Mouse (Mus musculus) cerebellum, adult 2 months (tissue): ENCODE results near the gene Gm21992. TPM values are rescaled to one million over a fixed set of nuclear protein-coding genes. Genes with fewer than 3 reads are reported as not detected.
A peak's percentile ranks its signal among the peaks of the same experiment; 100 is the strongest.

Source experiments
- DNase-seq, 2 experiments: peaks; one replicate each; pipeline ENCODE4 v3.0.0; 2021
- H3K27ac ChIP-seq: fragments of 200-500 bp; 2 replicates; pipeline ENCODE4 v1.5.1; 2012; ENCODE audit warnings: low read length, control low read depth, inconsistent platforms; ENCODE audit not compliant: insufficient read depth
- H3K27me3 ChIP-seq: fragments of 200-500 bp; 2 replicates; pipeline ENCODE4 v1.6.1; 2012; ENCODE audit warnings: inconsistent platforms, mild to moderate bottlenecking, low read length, moderate library complexity; ENCODE audit not compliant: control insufficient read depth, insufficient read depth
- H3K4me1 ChIP-seq: fragments of 200-500 bp; 2 replicates; pipeline ENCODE4 v1.6.1; 2011; ENCODE audit warnings: low read length; ENCODE audit not compliant: control insufficient read depth, insufficient read depth
- H3K4me3 ChIP-seq: fragments of 200-500 bp; replicated peaks from 2 replicates; pipeline ENCODE3; 2011; ENCODE audit warnings: mild to moderate bottlenecking, low read depth, low read length, control low read depth; ENCODE audit not compliant: insufficient read depth
- CTCF ChIP-seq: fragments of 200-500 bp; IDR thresholded peaks from 2 replicates; pipeline ENCODE4 v1.5.1; 2011; ENCODE audit warnings: low read depth, mild to moderate bottlenecking, control low read depth, low read length, moderate library complexity, borderline replicate concordance; ENCODE audit not compliant: insufficient read depth
- POLR2A ChIP-seq: fragments of 200-500 bp; IDR thresholded peaks from 2 replicates; pipeline ENCODE4 v1.6.1; 2011; ENCODE audit warnings: low read length, control low read depth, borderline replicate concordance; ENCODE audit not compliant: insufficient read depth
- WGBS: fragments of 180-500 bp; shearing (Covaris S2); methylation state at CpG from one replicate; pipeline ENCODE4 v1.1.7; 2018; 5-methylcytosine and 5-hydroxymethylcytosine counted together
- polyA plus RNA-seq: library from polyadenylated mRNA; depleted of rRNA; stranded (reverse); fragments of >200 nt; gene quantifications from 2 replicates; pipeline ENCODE4 v1.2.3, GENCODE M21; 2012

Gm21992 gene
- polyA plus RNA-seq, 1 experiment = 17.9 TPM

DNA sequence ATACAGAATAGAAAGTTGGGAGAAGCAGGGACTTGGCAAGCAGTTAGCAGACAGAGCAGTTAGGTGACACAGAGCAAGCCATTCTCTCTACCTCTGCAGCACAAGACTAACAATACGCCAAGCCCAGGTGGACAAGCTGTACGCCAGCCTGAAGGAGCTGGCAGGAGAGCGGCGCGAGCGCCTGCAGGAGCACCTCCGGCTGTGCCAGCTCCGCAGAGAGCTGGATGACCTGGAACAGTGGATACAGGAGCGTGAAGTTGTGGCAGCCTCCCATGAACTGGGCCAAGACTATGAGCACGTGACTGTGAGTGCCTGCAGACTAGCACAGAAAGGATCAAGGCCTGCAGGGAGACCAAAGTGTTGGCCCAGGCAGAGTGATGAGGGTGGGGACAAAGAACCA lies 65.7 kb downstream of the Gm21992 start:
- TF ChIP-seq POLR2A (no peak), CTCF (no peak)
- WGBS = 5% methylated on average over 10 of the region's 10 CpGs
- H3K4me3 ChIP-seq = no peak overlapping the region

GRCm38 (mm10) chr19:4745057-4745456 lies 66.4 kb downstream of the Gm21992 start:
- 16% methylated on average over 9 of the region's 9 CpGs for WGBS
- DNase-seq = peak; percentile 56 to 58
- Histone ChIP-seq H3K4me3 (no peak overlapping the region), H3K4me1 (peaks cover 36% of the 10 kb centered on the region), H3K27me3 (no peaks in the 10 kb centered on the region), H3K27ac (peak overlapping the region; percentile 37)
- TF ChIP-seq POLR2A (no peak), CTCF (no peak)

More for the DNA sequence above, 65.7 kb downstream of the Gm21992 start:
- peaks cover 39% of the 10 kb centered on the region for H3K4me1 ChIP-seq
- H3K27me3 ChIP-seq = no peaks in the 10 kb centered on the region
- H3K27ac ChIP-seq = peak overlapping the region; percentile 37
- peak; percentile 74 to 79 for DNase-seq

- Histone ChIP-seq H3K27ac (no peak overlapping the region), H3K4me1 (peaks cover 28% of the 10 kb centered on the region), H3K4me3 (no peak overlapping the region), H3K27me3 (no peaks in the 10 kb centered on the region)
- no peak for TF ChIP-seq CTCF
- TF ChIP-seq POLR2A = no peak
- 84% methylated on average over 14 of the region's 14 CpGs for WGBS
- peak in 1 of 2 experiments; percentile 23 for DNase-seq
Measured at GRCm38 (mm10) chr19:4744026-4744425, 67.4 kb downstream of the Gm21992 start.

DNA sequence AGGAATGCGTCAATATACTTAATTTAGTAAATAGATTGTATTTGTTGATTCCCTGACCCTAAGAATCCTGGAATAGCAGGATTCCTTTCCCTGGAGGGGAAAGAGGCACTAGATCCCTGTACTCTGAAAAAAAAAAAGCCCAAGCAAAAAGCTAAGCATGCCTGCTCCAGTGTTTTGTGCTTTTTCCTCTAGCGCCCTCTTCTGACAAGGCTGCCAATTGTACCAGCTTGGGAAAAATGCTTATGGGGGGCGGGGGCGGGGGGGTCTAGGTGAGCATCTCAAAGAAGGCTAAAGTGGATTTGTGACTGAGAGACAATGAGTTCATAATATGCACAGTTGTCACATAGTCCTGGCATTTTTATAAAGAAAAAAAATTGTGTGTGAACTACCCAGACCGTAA lies 67.9 kb downstream of the Gm21992 start:
- Histone ChIP-seq H3K27ac (no peak overlapping the region), H3K4me1 (peaks cover 28% of the 10 kb centered on the region), H3K4me3 (no peak overlapping the region), H3K27me3 (no peaks in the 10 kb centered on the region)
- DNase-seq = peak; percentile 44 to 48
- WGBS = 44% methylated on average over 5 of the region's 5 CpGs
- TF ChIP-seq CTCF = peak; percentile 44; the same call in 1 of the 2 replicates
- no peak for TF ChIP-seq POLR2A

DNA sequence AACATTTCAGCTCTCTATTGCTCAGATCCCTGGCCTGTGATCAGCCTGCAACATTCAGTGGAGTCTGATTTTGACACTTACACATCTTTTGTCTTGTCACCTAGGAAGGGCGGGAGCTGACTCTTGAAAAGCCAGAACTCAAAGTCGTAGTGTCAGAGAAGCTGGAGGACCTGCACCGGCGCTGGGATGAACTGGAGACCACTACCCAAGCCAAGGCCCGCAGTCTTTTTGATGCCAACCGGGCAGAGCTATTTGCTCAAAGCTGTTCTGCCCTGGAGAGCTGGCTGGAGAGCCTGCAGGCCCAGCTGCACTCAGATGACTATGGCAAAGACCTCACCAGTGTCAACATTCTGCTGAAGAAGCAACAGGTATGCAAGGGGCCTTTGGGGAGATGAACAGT lies 69.2 kb downstream of the Gm21992 start:
- H3K27ac ChIP-seq = no peak overlapping the region
- no peak for TF ChIP-seq POLR2A
- no peak for TF ChIP-seq CTCF
- peaks cover 20% of the 10 kb centered on the region for H3K4me1 ChIP-seq
- no peaks in the 10 kb centered on the region for H3K27me3 ChIP-seq
- no peak overlapping the region for H3K4me3 ChIP-seq
- WGBS = 87% methylated on average over 6 of the region's 6 CpGs
- peak in 1 of 2 experiments; percentile 14 for DNase-seq

GRCm38 (mm10) chr19:4741482-4741881 lies 69.9 kb downstream of the Gm21992 start:
- Histone ChIP-seq H3K27me3 (no peaks in the 10 kb centered on the region), H3K4me1 (peaks cover 13% of the 10 kb centered on the region), H3K27ac (no peak overlapping the region), H3K4me3 (no peak overlapping the region)
- no peak for DNase-seq
- 81% methylated on average over 10 of the region's 10 CpGs for WGBS
- no peak for TF ChIP-seq CTCF
- TF ChIP-seq POLR2A = no peak

DNA sequence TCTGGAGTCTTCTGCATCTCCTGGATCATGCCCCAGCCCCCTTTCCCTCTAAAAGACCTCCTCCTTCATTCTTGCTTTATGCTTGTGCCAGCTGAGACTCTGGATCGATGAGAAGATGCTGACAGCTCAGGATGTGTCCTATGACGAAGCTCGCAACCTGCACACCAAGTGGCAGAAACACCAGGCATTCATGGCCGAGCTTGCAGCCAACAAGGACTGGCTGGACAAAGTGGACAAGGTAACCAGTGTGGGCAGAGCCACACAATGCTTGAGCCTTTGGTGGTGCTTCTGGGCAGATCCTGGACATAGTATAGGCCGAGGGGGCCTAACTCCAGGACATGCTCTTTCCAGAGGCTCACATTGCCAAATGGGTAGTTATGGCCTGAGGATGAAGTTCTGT lies 71.7 kb downstream of the Gm21992 start:
- Histone ChIP-seq H3K4me3 (no peak overlapping the region), H3K27ac (no peak overlapping the region), H3K4me1 (no peaks in the 10 kb centered on the region; the same call in 1 of the 2 replicates), H3K27me3 (no peaks in the 10 kb centered on the region)
- TF ChIP-seq CTCF (no peak), POLR2A (no peak)
- 89% methylated on average over 5 of the region's 5 CpGs for WGBS
- DNase-seq = no peak

DNA sequence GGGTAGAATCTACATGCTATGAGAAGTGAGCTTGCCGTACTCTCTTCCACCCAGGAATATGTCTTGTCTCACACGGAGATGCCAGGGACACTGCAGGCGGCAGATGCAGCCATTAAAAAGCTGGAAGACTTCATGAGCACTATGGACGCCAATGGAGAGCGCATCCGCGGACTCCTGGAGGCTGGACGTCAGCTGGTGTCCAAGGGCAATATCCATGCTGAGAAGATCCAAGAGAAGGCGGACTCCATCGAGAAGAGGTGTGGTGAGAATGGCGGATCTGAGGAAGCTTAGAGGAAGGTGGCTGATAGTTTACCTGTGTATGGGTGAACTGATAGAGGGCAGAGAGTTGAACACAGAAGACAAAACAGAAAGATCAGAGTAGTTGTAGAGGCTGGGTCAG lies 72.4 kb downstream of the Gm21992 start:
- no peaks in the 10 kb centered on the region for H3K27me3 ChIP-seq

DNA sequence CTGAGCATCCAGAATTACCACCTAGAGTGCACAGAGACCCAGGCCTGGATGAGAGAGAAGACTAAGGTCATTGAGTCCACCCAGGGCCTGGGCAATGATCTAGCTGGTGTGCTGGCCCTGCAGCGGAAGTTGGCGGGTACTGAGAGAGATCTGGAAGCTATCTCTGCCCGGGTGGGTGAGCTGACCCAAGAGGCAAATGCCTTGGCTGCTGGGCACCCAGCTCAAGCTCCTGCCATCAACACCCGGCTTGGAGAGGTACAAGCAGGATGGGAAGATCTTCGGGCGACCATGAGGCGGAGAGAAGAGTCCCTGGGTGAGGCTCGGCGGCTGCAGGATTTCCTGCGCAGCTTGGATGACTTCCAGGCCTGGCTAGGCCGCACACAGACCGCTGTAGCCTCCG lies 73.5 kb downstream of the Gm21992 start:
- Histone ChIP-seq H3K27ac (no peak overlapping the region; the same call in 1 of the 2 replicates), H3K4me3 (no peak overlapping the region), H3K4me1 (peaks cover 6% of the 10 kb centered on the region; the same call in 1 of the 2 replicates), H3K27me3 (no peaks in the 10 kb centered on the region)
- no peak for TF ChIP-seq CTCF
- TF ChIP-seq POLR2A = no peak
- no peak for DNase-seq
- 56% methylated on average over 13 of the region's 13 CpGs for WGBS

More for the DNA sequence above, 72.4 kb downstream of the Gm21992 start:
- Histone ChIP-seq H3K4me1 (no peaks in the 10 kb centered on the region; the same call in 1 of the 2 replicates), H3K27ac (no peak overlapping the region), H3K4me3 (no peak overlapping the region)
- no peak for DNase-seq
- WGBS = 57% methylated on average over 11 of the region's 11 CpGs
- TF ChIP-seq POLR2A (no peak), CTCF (no peak)
